Mouse (Mus musculus): ENCODE measurements around the gene Hdac7. TPM values are rescaled to one million over a fixed set of nuclear protein-coding genes. Genes with fewer than 3 reads are reported as not detected.

Gene Hdac7
- polyA plus RNA-seq, 1 experiment: 37.8 TPM

DNA sequence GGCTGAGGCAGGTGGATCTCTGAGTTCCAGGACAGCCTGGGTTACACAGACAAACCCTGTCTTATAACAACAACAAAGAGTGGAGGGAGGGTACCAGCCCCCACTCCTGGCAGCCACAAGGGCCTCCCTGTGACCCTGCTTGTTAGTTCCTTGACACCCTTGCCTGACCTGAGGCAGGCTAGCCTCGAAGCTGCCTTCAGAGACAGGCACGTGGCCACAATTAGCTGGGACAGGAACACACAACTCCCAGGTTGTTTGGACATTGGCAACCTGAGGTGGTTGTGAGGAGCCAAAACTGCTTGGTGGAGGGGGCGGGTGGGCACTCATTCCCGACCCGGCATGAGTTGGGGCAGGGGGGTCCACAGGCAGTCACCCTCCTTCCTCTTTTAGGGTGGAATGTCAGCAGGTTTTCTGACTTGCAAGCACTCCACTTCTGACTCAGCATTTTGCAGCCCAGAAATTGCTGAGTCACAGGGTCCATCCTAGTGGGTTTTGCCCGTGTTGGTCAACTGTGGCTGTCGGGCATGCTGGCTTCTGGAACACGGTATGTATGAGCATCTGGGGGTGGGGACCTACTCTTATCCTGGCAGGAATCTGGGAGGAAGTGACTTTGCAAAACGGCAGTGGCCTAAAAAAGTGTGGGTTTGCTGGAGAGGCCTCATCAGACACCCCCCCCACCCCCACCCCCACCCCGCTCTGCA lies 57.7 kb downstream of the Hdac7 start:
- H3K4me1 ChIP-seq (ENCODE audit: control insufficient read depth, insufficient read depth, low read length): peaks cover 8% of the 10 kb centered on the region

DNA sequence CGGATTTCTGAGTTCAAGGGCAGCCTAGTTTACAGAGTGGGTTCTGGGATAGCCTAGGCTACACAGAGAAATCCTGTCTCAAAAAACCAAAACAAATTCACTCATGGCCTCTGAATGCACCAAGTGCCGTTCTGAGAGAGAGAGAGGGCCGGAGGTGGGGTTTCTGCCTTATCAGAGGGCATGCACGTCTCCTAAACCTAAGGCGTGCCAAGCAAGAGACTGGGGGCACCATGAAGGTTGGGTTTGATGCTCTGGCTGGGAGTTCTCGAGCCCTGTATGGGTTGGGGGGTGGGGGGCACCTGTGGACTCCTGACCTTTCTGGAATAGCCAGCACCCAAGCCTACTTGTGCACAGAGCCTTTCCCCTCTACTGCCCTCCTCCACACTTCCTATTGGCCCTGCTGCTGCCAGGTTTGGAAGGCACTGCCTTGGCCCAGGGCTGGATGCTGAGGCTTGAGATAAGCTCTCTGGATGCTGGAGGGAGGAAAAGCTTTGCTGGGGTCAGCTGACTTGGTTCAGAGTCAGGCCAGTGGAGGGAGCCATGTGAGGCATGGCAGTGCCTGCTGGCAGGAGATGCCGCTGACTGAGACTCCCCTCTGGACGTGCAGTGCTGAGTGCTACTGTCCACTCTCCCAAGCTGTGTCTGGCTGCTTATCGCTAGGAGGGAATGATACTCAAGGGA lies 58.4 kb downstream of the Hdac7 start:
- WGBS: 26% methylated on average over 9 of the region's 9 CpGs
- H3K27ac ChIP-seq (ENCODE audit: control insufficient read depth, insufficient read depth, low read depth, low read length, poor library complexity): peak overlapping the region; percentile 72
- H3K4me1 ChIP-seq (ENCODE audit: control insufficient read depth, insufficient read depth, low read length): peaks cover 10% of the 10 kb centered on the region

More for the DNA sequence above, 57.7 kb downstream of the Hdac7 start:
- TF ChIP-seq CTCF (IDR thresholded peaks at IDR 0.05; ENCODE audit: control insufficient read depth, insufficient read depth, low read length) (no peak), POLR2A (IDR thresholded peaks at IDR 0.05; ENCODE audit: borderline replicate concordance, control insufficient read depth, low read depth, low read length) (no peak; the same call in 1 of the 2 replicates)
- WGBS: 8% methylated on average over 10 of the region's 10 CpGs
- Histone ChIP-seq H3K4me3 (replicated peaks; ENCODE audit: control insufficient read depth, low read depth, low read length) (peak overlapping the region; percentile 32), H3K27ac (ENCODE audit: control insufficient read depth, insufficient read depth, low read depth, low read length, poor library complexity) (peak overlapping the region; percentile 72)

DNA sequence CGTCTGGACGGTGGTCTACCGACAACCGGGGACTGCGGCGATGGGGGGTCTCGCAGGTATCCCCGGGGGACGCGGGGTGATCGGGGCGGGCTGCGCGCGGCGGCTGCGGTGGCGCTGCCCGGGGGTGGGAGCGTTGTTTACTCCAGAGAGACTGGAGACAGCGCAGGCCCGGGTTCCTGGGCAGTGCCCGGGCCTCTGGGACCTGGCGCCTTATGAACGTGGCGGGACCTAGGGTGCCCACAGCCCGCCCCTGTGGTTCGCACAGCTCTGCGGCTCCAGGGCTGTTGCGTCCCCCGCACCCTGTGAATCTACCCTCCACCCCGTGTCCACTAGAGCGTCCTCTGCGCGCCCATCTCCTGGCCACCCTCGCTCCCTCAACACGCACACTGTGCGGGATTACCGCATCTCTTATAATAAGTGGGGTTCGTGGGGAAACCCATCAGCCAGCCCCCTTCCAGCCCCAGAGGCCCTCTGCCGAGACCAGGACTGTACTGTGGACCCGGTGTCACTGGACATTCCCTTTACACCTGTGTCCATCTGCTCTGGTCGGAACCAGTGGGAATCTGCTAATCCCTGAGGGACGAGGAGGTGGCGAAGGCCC lies 59.6 kb downstream of the Hdac7 start:
- 3% methylated on average over 45 of the region's 45 CpGs for WGBS
- Histone ChIP-seq H3K27ac (ENCODE audit: control insufficient read depth, insufficient read depth, low read depth, low read length, poor library complexity) (peak overlapping the region; percentile 85), H3K4me1 (ENCODE audit: control insufficient read depth, insufficient read depth, low read length) (peaks cover 10% of the 10 kb centered on the region), H3K4me3 (replicated peaks; ENCODE audit: control insufficient read depth, low read depth, low read length) (peak overlapping the region; percentile 81)
- TF ChIP-seq POLR2A (IDR thresholded peaks at IDR 0.05; ENCODE audit: borderline replicate concordance, control insufficient read depth, low read depth, low read length) (no peak), CTCF (IDR thresholded peaks at IDR 0.05; ENCODE audit: control insufficient read depth, insufficient read depth, low read length) (no peak)

More for the DNA sequence above, 58.4 kb downstream of the Hdac7 start:
- H3K4me3 ChIP-seq (replicated peaks; ENCODE audit: control insufficient read depth, low read depth, low read length): peak overlapping the region; percentile 37
- TF ChIP-seq POLR2A (IDR thresholded peaks at IDR 0.05; ENCODE audit: borderline replicate concordance, control insufficient read depth, low read depth, low read length) (peak; percentile 74), CTCF (IDR thresholded peaks at IDR 0.05; ENCODE audit: control insufficient read depth, insufficient read depth, low read length) (no peak)

DNA sequence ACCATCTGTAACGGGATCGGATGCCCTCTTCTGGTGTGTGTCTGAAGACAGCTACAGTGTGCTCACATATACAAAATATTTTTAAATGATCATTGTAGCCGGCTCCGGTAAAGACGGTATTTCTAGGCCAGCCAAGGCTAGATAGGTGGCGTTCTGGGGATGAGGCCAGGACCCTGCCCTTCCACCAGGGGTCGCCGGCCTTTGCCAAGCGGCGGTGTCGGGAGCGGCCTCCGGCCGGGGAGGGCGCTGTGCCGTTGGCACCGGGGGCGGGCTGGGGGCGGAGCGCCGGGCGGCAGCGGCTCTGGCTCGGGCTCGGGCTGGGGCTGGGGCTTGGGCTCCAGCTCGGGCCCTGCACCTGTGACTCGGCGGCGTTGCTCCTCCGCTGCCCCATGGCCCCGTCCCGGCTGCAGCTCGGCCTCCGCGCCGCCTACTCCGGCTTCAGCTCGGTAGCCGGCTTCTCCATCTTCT lies 60.2 kb downstream of the Hdac7 start:
- H3K27ac ChIP-seq (ENCODE audit: control insufficient read depth, insufficient read depth, low read depth, low read length, poor library complexity): peak overlapping the region; percentile 85
- peak overlapping the region; percentile 81 for H3K4me3 ChIP-seq (replicated peaks; ENCODE audit: control insufficient read depth, low read depth, low read length)
- 2% methylated on average over 39 of the region's 39 CpGs for WGBS
- H3K4me1 ChIP-seq (ENCODE audit: control insufficient read depth, insufficient read depth, low read length): peaks cover 10% of the 10 kb centered on the region
- TF ChIP-seq POLR2A (IDR thresholded peaks at IDR 0.05; ENCODE audit: borderline replicate concordance, control insufficient read depth, low read depth, low read length) (peak; percentile 92; the same call in 1 of the 2 replicates), CTCF (IDR thresholded peaks at IDR 0.05; ENCODE audit: control insufficient read depth, insufficient read depth, low read length) (peak; percentile 96)

DNA sequence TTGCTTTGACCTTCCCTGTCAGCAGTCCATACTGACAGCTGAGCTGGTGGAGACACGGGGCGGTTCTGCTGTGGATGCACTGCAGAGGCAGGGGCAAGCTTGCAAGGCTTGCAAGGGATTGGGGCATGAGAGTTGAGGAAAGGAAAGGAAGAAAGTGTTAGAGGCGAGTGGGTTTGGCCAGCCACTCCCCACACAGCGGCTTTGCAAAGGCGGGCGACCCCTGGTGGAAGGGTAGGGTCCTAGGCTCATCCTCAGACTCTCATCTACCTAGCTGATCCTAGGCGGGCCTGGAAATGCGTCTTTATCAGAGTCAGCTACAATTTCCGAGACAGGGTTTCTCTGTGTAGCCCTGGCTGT lies 61.6 kb downstream of the Hdac7 start:
- WGBS: 4% methylated on average over 9 of the region's 9 CpGs
- TF ChIP-seq CTCF (IDR thresholded peaks at IDR 0.05; ENCODE audit: control insufficient read depth, insufficient read depth, low read length) (peak; percentile 88), POLR2A (IDR thresholded peaks at IDR 0.05; ENCODE audit: borderline replicate concordance, control insufficient read depth, low read depth, low read length) (no peak)
- no peak overlapping the region for H3K4me3 ChIP-seq (replicated peaks; ENCODE audit: control insufficient read depth, low read depth, low read length)
- H3K27ac ChIP-seq (ENCODE audit: control insufficient read depth, insufficient read depth, low read depth, low read length, poor library complexity): peak overlapping the region; percentile 30; the same call in 1 of the 2 replicates
- peaks cover 10% of the 10 kb centered on the region for H3K4me1 ChIP-seq (ENCODE audit: control insufficient read depth, insufficient read depth, low read length)

DNA sequence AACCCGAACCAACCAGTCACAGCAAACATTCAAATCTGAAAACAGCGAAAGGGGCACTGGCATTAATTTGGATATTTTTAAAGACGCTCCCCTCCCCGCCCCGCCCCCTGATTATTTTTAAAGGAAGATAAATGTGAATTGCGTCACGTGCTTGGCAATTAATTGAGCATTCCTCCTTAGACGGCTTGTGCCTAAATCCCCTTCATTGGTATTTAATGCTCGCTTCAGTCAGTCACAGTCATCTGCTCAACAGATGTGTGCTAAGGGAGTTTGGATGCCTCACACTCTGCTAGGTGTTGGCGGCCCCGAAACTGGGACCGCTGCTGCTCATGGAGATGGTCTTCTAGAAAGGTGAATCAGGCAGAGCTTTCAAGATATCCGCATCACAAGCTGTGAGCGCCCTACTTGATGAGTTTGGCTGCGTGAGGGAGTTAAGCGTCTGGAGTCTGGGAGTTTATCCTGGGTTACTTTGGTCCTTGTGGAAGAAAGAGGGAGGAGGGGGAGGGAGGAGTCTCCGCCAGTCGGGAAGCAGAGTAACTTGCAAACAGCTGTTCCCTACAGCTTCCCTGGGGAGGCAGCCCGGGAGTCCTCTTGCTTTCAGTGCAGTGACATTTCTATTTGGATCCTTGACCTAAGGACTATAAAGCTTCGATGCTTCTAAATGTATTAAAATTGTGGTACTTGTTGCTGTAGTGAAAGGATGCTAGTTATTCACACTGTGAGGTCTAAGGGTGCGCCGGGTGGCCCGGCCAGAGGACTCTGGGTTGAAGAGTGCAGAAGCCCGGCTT lies 62.1 kb downstream of the Hdac7 start:
- Histone ChIP-seq H3K4me3 (replicated peaks; ENCODE audit: control insufficient read depth, low read depth, low read length) (no peak overlapping the region), H3K27ac (ENCODE audit: control insufficient read depth, insufficient read depth, low read depth, low read length, poor library complexity) (no peak overlapping the region), H3K4me1 (ENCODE audit: control insufficient read depth, insufficient read depth, low read length) (peaks cover 8% of the 10 kb centered on the region)
- WGBS: 75% methylated on average over 24 of the region's 24 CpGs
- TF ChIP-seq CTCF (IDR thresholded peaks at IDR 0.05; ENCODE audit: control insufficient read depth, insufficient read depth, low read length) (no peak), POLR2A (IDR thresholded peaks at IDR 0.05; ENCODE audit: borderline replicate concordance, control insufficient read depth, low read depth, low read length) (no peak)

DNA sequence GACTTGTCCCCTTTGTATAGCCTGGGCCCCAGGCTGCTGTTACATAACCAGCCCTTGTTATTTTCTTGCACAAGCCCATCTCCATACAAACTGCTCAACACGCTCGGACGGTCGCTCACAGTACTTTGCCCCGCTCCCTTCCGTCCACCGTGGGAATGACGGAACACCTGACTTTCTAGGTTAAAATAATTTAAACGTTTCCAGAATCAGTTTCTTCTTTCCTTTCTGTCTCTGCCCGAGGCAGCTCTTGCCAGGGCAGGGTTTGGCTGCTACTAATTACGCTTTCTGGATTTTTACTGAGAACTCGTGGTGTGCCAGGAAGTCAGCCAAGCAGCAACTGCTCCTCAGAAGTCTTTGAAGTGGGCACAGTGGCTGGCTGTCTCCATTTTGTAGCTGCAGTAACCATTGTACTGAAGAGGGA lies 63.7 kb downstream of the Hdac7 start:
- no peak overlapping the region for H3K4me3 ChIP-seq (replicated peaks; ENCODE audit: control insufficient read depth, low read depth, low read length)
- no peak for TF ChIP-seq CTCF (IDR thresholded peaks at IDR 0.05; ENCODE audit: control insufficient read depth, insufficient read depth, low read length)
- TF ChIP-seq POLR2A (IDR thresholded peaks at IDR 0.05; ENCODE audit: borderline replicate concordance, control insufficient read depth, low read depth, low read length): no peak
- peaks cover 2% of the 10 kb centered on the region for H3K4me1 ChIP-seq (ENCODE audit: control insufficient read depth, insufficient read depth, low read length)
- WGBS: 34% methylated on average over 12 of the region's 12 CpGs
- peak overlapping the region; percentile 38 for H3K27ac ChIP-seq (ENCODE audit: control insufficient read depth, insufficient read depth, low read depth, low read length, poor library complexity)
